Mouse (Mus musculus) thymus, adult 2 months (tissue): ENCODE results near the gene Lce1m.

ENCODE experiments used
- CTCF ChIP-seq: fragments of 200-500 bp; IDR thresholded peaks from 2 replicates; pipeline ENCODE4 v1.5.1; 2012; ENCODE audit warnings: mild to moderate bottlenecking, control low read depth, low read length, moderate library complexity, borderline replicate concordance; ENCODE audit not compliant: control insufficient read depth, poor library complexity, insufficient read depth; ENCODE audit errors: extremely low read depth
- POLR2A ChIP-seq: fragments of 200-500 bp; IDR thresholded peaks from 2 replicates; pipeline ENCODE4 v1.6.1; 2012; ENCODE audit warnings: mild to moderate bottlenecking, low read length, control low read depth, moderate library complexity; ENCODE audit not compliant: control insufficient read depth, poor library complexity, insufficient read depth; ENCODE audit errors: extremely low read depth

- TF ChIP-seq POLR2A: no peak
- TF ChIP-seq CTCF: no peak
Observed at GRCm38 (mm10) chr3:93050182-93050581, 31.3 kb upstream of the Lce1m start.
